Mouse (Mus musculus) forebrain, embryonic 14.5 days (tissue): ENCODE results near the gene Cdhr4. TPM values are rescaled to one million over a fixed set of nuclear protein-coding genes. Genes with fewer than 3 reads are reported as not detected.

Experiments used
- ATAC-seq: fragments of 200-750 bp; cut with Nextera tagmentation; 2 replicates; pipeline ENCODE4 v1.8.0; 2017; ENCODE audit warnings: mild to moderate bottlenecking, moderate library complexity
- DNase-seq: peaks from one replicate; pipeline ENCODE4 v3.0.0-alpha.2; 2015; ENCODE audit warnings: low spot score
- H3K27ac ChIP-seq: fragments of 300-500 bp; sonication (generic); 2 replicates; pipeline ENCODE4 v1.5.1; 2014; ENCODE audit warnings: low read depth, mild to moderate bottlenecking, control low read depth, low read length, moderate library complexity
- H3K27me3 ChIP-seq: fragments of 300-500 bp; sonication (generic); replicated peaks from 2 replicates; pipeline ENCODE4 v1.6.1; 2014; ENCODE audit warnings: low read length, control low read depth, mixed read lengths; ENCODE audit not compliant: control insufficient read depth, insufficient read depth
- H3K36me3 ChIP-seq: fragments of 300-500 bp; sonication (generic); 2 replicates; pipeline ENCODE4 v1.6.1; 2014; ENCODE audit warnings: low read length, control low read depth; ENCODE audit not compliant: control insufficient read depth, insufficient read depth
- H3K4me1 ChIP-seq: fragments of 300-500 bp; sonication (generic); 2 replicates; pipeline ENCODE4 v1.6.1; 2014; ENCODE audit warnings: antibody characterized with exemption, low read length, control low read depth; ENCODE audit not compliant: control insufficient read depth, insufficient read depth
- H3K4me2 ChIP-seq: fragments of 300-500 bp; sonication (generic); 2 replicates; pipeline ENCODE4 v1.6.1; 2014; ENCODE audit warnings: mild to moderate bottlenecking, control low read depth, low read length
- H3K4me3 ChIP-seq: fragments of 300-500 bp; sonication (generic); 2 replicates; pipeline ENCODE4 v1.5.1; 2014; ENCODE audit warnings: low read depth, low read length, control low read depth
- H3K9ac ChIP-seq: fragments of 300-500 bp; sonication (generic); 2 replicates; pipeline ENCODE4 v1.6.1; 2014; ENCODE audit warnings: mild to moderate bottlenecking, low read length, control low read depth, moderate library complexity
- H3K9me3 ChIP-seq: fragments of 300-500 bp; sonication (generic); replicated peaks from 2 replicates; pipeline ENCODE4 v1.6.1; 2016; ENCODE audit warnings: low read length, control low read depth, mixed read lengths; ENCODE audit not compliant: control insufficient read depth
- WGBS: fragments of 180-500 bp; shearing (Covaris S2); extraction: QIAGEN DNeasy Blood & Tissue Kit; methylation state at CpG from one replicate; pipeline ENCODE4 v1.1.7; 2014; 5-methylcytosine and 5-hydroxymethylcytosine counted together
- polyA plus RNA-seq: library from polyadenylated mRNA; unstranded; fragments of >200 nt; fragmentation: Nextera tagmentation; extraction: Ambion mirVana; gene quantifications from 2 replicates; pipeline ENCODE4 v1.2.1, GENCODE M21; 2014

The Cdhr4 gene
- polyA plus RNA-seq = 1.2 and 1.5 TPM in 2 replicates

DNA sequence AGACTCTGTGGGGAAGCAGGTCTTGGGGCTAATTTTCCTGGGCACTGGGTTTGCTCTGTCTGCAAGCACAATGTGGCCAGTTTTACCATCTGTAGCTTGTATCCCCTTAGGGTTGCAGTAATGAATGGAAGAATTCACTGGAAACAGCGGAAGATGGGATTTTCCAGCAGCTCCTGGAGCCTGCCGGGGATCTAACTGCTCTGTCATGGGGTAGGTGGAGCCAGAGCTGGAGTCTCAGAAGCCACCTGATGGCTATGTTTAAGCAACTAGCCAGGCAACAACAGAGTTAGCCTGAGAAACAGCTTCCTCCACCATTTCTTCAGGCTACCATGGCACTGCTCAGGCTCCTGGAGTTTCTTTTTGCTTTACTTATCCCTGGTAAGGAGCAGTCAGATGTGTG, at the start of gene Cdhr4:
Cdhr4 (plus strand) TSS at position 301 of the 400 bp plus-strand sequence.
- Histone ChIP-seq H3K9me3 (no peaks in the 10 kb centered on the region), H3K9ac (no peak within 1 kb of the TSS), H3K27me3 (no peaks in the 10 kb centered on the region), H3K4me1 (no peaks in the 10 kb centered on the region), H3K27ac (no peak within 1 kb of the TSS), H3K4me3 (no peak within 1 kb of the TSS), H3K4me2 (no peak within 1 kb of the TSS), H3K36me3 (no peaks in the 10 kb centered on the region)
- ATAC-seq = no peak
- DNase-seq = no peak
- 61% methylated on average over 2 of the region's 2 CpGs for WGBS

DNA sequence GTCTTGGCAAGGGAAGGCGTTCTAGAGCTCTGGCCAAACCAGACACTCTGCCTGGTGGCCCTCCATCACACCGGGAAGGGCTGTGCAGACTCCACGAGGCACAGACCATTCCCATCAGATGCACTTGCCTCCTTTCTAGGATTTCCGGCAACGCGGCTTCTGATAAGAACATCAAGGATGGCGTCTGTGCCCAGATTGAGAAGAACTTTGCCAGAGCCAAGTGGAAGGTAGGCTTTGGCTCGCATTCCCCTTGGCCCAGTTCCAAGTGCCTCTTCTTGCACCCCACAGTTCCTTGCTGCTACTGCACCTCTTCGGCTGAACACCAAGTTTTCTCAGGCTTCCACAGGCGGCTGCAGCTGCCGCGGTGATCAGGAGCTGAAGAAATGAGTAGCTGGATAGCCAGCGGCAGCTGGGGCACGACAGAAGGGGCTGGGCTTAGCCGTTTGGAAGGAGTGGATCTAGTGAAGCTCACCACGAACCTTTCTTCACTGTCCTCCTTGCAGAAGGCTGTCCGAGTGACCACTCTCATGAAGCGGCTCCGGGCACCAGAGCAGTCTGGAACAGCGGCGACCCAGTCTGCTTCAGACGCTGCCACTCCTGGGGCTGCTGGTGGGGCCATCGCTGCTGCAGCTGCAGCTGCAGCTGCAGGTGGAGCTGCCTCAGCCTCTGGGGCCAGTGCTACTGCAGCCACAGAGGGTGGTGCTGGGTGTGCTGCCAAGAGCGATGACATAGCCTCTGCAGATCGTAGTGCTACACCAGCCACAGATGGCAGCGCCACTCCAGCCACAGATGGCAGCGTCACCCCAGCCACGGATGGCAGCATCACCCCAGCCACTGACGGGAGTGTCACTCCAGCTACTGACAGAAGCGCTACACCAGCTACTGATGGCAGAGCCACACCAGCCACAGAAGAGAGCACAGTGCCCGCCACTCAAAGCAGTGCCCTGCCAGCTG, 44.8 kb upstream of the Cdhr4 start:
- H3K4me1 ChIP-seq = peaks cover 7% of the 10 kb centered on the region; the same call in 1 of the 2 replicates
- H3K9ac ChIP-seq = no peak overlapping the region
- 90% methylated on average over 31 of the region's 31 CpGs for WGBS
- ATAC-seq = no peak
- no peak for DNase-seq
- no peak overlapping the region for H3K4me3 ChIP-seq
- no peaks in the 10 kb centered on the region for H3K36me3 ChIP-seq
- H3K27ac ChIP-seq = no peak overlapping the region; the same call in 1 of the 2 replicates
- H3K4me2 ChIP-seq = no peak overlapping the region
- no peaks in the 10 kb centered on the region for H3K9me3 ChIP-seq
- no peaks in the 10 kb centered on the region for H3K27me3 ChIP-seq

DNA sequence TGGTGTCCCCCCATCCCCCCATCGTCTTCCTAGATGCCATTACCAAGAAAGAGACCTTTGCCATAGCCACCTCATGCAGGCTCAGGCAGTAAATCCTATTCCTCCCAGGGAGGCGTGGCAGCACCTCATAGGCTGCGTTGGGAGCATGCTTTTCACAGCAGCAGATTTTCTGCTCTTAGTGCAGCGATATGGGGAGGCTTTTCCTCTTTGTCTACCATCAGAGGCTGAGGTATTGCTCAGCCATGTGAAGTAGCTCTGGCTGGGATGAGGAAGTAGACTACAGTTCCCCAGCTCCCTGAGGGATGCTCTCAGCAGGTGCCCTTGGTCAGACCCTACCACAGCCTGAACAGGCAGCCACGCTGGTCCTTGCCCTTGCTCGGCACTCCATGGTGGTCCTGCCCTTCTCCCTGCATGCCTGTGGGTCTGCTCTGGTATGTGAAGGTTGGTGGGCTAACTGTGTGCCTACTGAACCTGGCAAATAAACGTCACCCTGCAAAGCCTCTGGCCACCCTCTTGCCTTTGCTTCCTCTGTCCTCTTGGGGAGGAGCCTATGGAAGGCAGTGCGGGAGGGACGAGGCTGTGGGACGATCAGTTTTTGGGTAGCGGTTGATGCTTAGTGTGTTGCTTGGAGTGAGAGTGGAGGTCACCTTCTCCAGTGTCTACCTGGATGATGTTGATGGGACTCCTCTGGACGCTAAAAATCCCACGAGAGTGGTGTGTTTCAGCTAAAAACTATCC, 42.9 kb upstream of the Cdhr4 start:
- no peaks in the 10 kb centered on the region for H3K9me3 ChIP-seq
- 83% methylated on average over 13 of the region's 13 CpGs for WGBS
- peaks cover 7% of the 10 kb centered on the region; the same call in 1 of the 2 replicates for H3K4me1 ChIP-seq
- no peak overlapping the region for H3K27ac ChIP-seq
- H3K27me3 ChIP-seq = no peaks in the 10 kb centered on the region
- no peaks in the 10 kb centered on the region for H3K36me3 ChIP-seq
- H3K4me3 ChIP-seq = no peak overlapping the region
- no peak overlapping the region for H3K4me2 ChIP-seq
- ATAC-seq = no peak
- DNase-seq = no peak
- no peak overlapping the region for H3K9ac ChIP-seq

DNA sequence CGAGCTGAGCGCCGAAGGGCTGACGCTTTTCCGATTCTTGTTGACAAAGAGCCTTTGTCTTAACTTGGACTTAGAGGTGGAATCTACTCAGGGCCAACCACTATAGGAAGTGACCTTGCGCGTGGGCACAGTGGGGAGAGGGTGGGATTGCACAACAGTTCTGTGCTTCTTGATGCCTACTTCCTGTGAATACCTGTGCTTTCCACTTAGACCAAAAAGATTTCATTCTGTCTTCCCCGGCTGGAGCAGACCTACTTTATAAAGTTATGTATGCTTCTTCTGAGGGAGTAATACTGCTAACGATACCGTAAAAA, 42.4 kb upstream of the Cdhr4 start, which contains the start of gene Traip:
Traip (plus strand) TSS at position 215 of the 314 bp plus-strand sequence.
- 91% methylated on average over 10 of the region's 10 CpGs for WGBS
- DNase-seq = no peak
- peaks cover 7% of the 10 kb centered on the region; the same call in 1 of the 2 replicates for H3K4me1 ChIP-seq
- peak within 1 kb of the TSS; percentile 61 for H3K4me2 ChIP-seq
- H3K27me3 ChIP-seq = no peaks in the 10 kb centered on the region
- H3K27ac ChIP-seq = peak within 1 kb of the TSS; percentile 71
- no peaks in the 10 kb centered on the region for H3K9me3 ChIP-seq
- H3K4me3 ChIP-seq = peak within 1 kb of the TSS; percentile 47
- H3K36me3 ChIP-seq = no peaks in the 10 kb centered on the region
- H3K9ac ChIP-seq = peak within 1 kb of the TSS; percentile 76
- no peak for ATAC-seq

DNA sequence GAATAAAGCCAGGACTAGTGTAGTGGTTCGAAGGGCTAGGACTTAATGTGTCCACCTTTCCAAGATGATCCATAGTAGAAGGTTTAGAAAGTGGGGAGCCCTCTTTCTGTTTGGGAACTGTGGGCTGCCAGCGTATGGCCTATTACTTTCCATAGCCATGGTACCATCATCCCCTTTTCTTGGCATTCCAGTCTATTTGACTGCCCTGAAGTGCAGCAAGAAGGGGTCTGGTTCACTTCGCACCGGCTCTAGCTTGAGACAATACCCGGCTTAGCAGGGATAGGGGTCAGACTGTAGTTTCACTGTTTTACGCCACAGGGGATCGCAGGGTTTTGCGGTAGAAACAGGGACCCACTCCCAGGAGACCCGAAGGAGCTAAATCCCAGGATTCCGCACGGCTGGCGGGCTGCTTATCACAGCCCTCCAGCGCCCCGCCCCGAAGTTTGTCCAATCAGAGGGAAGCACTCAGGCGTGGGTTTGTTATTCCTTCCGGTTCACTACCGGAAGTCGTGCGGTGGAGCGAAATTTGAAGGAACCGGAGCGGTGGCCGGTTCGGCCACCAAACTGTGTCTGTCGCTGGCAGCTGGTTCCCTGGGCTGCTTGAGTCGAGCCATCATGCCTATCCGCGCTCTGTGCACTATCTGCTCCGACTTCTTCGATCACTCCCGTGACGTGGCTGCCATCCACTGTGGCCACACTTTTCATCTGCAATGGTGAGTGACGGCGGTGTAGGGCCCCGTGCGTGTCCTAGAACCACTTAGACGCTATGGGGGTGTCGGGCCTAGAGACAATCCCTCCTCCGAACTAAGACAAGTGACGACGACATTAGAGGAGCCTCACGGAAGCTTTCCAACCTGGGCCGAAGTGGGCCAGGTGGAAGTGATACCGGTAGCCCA, 41.6 kb upstream of the Cdhr4 start:
- WGBS = 15% methylated on average over 45 of the region's 45 CpGs
- Histone ChIP-seq H3K27ac (peak overlapping the region; percentile 71), H3K4me3 (peak overlapping the region; percentile 47), H3K9ac (peak overlapping the region; percentile 76), H3K27me3 (no peaks in the 10 kb centered on the region), H3K4me1 (peaks cover 7% of the 10 kb centered on the region; the same call in 1 of the 2 replicates), H3K9me3 (no peaks in the 10 kb centered on the region), H3K36me3 (no peaks in the 10 kb centered on the region), H3K4me2 (peak overlapping the region; percentile 61)
- DNase-seq (peak; percentile 97), ATAC-seq (peak; percentile 97)

DNA sequence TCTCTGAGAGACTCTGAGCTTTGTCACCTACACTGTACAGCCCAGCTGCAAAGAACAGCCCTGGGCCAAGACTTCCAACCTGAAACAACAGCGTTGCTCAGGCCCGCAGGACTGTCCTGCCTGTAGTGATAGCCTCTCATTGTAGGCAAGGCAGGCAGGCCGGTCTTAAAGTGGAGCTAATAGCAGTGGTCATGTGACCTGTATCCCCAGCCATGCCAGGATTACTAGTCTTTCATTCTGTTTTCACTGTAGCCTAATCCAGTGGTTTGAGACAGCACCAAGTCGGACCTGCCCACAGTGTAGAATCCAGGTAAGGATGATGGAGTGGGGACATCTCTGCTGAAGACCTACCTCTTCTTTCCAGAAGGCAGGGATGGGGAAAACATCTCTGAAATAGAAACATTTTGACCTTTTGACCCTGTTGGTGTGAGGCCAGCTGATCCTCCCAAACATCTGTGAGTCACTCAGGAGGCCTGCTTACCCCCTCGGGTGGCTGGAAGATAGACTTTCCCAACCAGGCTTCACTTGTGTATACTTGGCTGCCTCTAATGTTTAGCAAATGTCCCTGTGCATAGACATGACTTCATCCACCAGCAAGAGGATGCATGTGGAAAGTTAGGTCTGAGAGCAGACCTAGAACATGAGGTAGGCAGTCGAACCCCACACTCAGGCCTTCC, 36.5 kb upstream of the Cdhr4 start:
- ATAC-seq (no peak), DNase-seq (no peak)
- 0 out of 2 replicates have a peak, but pooled peaks cover 3% of the 10 kb centered on the region for H3K4me1 ChIP-seq
- H3K4me2 ChIP-seq = no peak overlapping the region
- no peak overlapping the region for H3K27ac ChIP-seq
- WGBS = 84% methylated on average over 6 of the region's 6 CpGs
- H3K9ac ChIP-seq = no peak overlapping the region
- H3K27me3 ChIP-seq = no peaks in the 10 kb centered on the region
- no peak overlapping the region for H3K4me3 ChIP-seq
- peaks cover 17% of the 10 kb centered on the region; the same call in 1 of the 2 replicates for H3K36me3 ChIP-seq
- H3K9me3 ChIP-seq = no peaks in the 10 kb centered on the region

DNA sequence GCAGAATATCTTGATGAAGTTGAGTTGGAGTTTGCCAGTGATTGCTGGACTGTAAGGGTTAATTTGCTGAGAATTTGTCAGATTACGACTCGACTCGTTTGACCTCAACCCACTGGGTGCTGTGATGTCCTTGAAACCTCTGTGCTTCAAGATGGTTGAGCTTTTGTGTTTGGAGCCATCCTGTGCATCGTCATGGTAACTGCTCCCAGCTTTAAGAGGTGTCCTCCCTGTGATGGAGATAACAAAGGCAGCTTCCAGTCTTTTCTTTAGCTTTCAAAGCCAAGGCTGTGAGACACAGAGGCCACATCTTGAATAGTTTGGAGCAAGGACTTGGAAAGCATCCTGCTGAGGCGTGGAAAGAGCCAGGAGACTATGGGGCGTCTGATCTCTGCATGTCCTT, 35.2 kb upstream of the Cdhr4 start:
- peaks cover 3% of the 10 kb centered on the region; the same call in 1 of the 2 replicates for H3K4me1 ChIP-seq
- H3K4me2 ChIP-seq = no peak overlapping the region
- no peak for DNase-seq
- WGBS = 39% methylated on average over 6 of the region's 6 CpGs
- H3K36me3 ChIP-seq = peaks cover 20% of the 10 kb centered on the region
- H3K4me3 ChIP-seq = no peak overlapping the region
- H3K27me3 ChIP-seq = no peaks in the 10 kb centered on the region
- no peaks in the 10 kb centered on the region for H3K9me3 ChIP-seq
- H3K27ac ChIP-seq = 0 out of 2 replicates have a peak overlapping the region, but pooled peaks have one; percentile 39
- no peak for ATAC-seq
- no peak overlapping the region for H3K9ac ChIP-seq

DNA sequence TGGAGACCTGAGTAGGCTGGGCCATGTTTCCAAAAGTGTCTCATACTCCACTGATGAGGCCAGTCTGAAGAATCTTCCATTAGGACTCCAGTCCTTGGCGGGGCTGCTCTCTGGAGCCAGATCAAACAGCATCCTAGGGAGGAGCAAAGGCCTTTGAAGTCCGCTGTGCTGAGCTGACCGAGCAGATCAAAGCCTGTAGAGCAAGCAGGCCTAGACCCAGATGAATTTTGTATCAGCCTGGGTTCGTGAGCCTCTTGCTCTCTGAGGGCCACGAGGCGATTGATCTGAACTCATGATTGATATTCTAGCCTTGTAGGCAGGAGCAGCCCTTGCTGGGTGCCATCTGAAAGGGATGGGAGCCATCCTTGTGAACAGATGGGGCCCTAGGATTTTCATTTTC, 32.4 kb upstream of the Cdhr4 start:
- ATAC-seq = no peak
- H3K9me3 ChIP-seq = no peaks in the 10 kb centered on the region
- 80% methylated on average over 6 of the region's 6 CpGs for WGBS
- no peak overlapping the region for H3K9ac ChIP-seq
- peak overlapping the region; percentile 59; the same call in 1 of the 2 replicates for H3K27ac ChIP-seq
- no peak overlapping the region for H3K4me3 ChIP-seq
- no peak for DNase-seq
- H3K27me3 ChIP-seq = no peaks in the 10 kb centered on the region
- H3K36me3 ChIP-seq = peaks cover 37% of the 10 kb centered on the region
- peaks cover 3% of the 10 kb centered on the region; the same call in 1 of the 2 replicates for H3K4me1 ChIP-seq
- H3K4me2 ChIP-seq = no peak overlapping the region
